Mouse (Mus musculus) cortical plate, adult 2 months (tissue): ENCODE measurements around the gene Dse. TPM values are rescaled to one million over a fixed set of nuclear protein-coding genes. Genes with fewer than 3 reads are reported as not detected.
A peak's percentile ranks its signal among the peaks of the same experiment; 100 is the strongest.
"Not testable (repeated sequence)": the region's sequence is repeated elsewhere in the genome, so short reads cannot be mapped to it uniquely, and the experiment has no call there.

ENCODE experiments used
- H3K27ac ChIP-seq: fragments of 200-500 bp; 2 replicates; pipeline ENCODE4 v1.5.1; 2012; ENCODE audit warnings: low read length, control low read depth, inconsistent platforms; ENCODE audit not compliant: insufficient read depth
- H3K4me1 ChIP-seq: fragments of 200-500 bp; 2 replicates; pipeline ENCODE4 v1.6.1; 2011; ENCODE audit warnings: low read length; ENCODE audit not compliant: control insufficient read depth, insufficient read depth
- H3K4me3 ChIP-seq: fragments of 200-500 bp; 2 replicates; pipeline ENCODE4 v1.5.1; 2011; ENCODE audit warnings: mild to moderate bottlenecking, low read length, control low read depth; ENCODE audit not compliant: insufficient read depth
- CTCF ChIP-seq: fragments of 200-500 bp; IDR thresholded peaks from 2 replicates; pipeline ENCODE4 v1.5.1; 2011; ENCODE audit warnings: mild to moderate bottlenecking, control low read depth, low read length; ENCODE audit not compliant: insufficient read depth; ENCODE audit errors: extremely low read depth
- POLR2A ChIP-seq: fragments of 200-500 bp; IDR thresholded peaks from 2 replicates; pipeline ENCODE4 v1.6.1; 2011; ENCODE audit warnings: mild to moderate bottlenecking, low read length, control low read depth; ENCODE audit not compliant: insufficient read depth; ENCODE audit errors: extremely low read depth
- polyA plus RNA-seq: library from polyadenylated mRNA; depleted of rRNA; stranded (reverse); fragments of >200 nt; gene quantifications from 2 replicates; pipeline ENCODE4 v1.2.3, GENCODE M21; 2012; rRNA removed

The Dse gene
- polyA plus RNA-seq, result 2.7 and 2.8 TPM in 2 replicates

GRCm38 (mm10) chr10:34207503-34207850, at the start of gene Dse:
Dse (minus strand) TSS chr10:34207715.
- TF ChIP-seq POLR2A, result no peak
- TF ChIP-seq CTCF, result no peak
- H3K4me1 ChIP-seq, result no peaks in the 10 kb centered on the region; the same call in 1 of the 2 replicates
- peak within 1 kb of the TSS; percentile 63 for H3K4me3 ChIP-seq
- H3K27ac ChIP-seq, result no peak within 1 kb of the TSS

DNA sequence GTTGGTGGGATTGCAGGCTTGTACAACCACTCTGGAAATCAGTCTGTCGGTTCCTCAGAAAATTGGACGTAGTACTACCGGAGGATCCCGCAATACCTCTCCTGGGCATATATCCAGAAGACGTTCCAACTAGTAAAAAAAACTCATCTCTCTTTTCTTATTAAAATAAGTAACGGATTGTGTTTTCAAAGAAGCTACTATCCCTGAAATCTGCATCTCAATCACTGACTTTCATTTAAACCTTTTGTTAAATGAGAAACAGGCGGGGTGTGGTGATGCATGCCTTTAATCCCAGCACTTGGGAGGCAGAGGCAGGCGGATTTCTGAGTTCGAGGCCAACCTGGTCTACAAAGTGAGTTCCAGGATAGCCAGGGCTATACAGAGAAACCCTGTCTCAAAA, 45.3 kb upstream of the Dse start:
- not testable (repeated sequence) for H3K4me3 ChIP-seq, H3K27ac ChIP-seq, H3K4me1 ChIP-seq

GRCm38 (mm10) chr10:34249594-34249993, 42.1 kb upstream of the Dse start:
- TF ChIP-seq POLR2A, result no peak
- Histone ChIP-seq H3K27ac (no peak overlapping the region), H3K4me3 (no peak overlapping the region), H3K4me1 (no peaks in the 10 kb centered on the region)

DNA sequence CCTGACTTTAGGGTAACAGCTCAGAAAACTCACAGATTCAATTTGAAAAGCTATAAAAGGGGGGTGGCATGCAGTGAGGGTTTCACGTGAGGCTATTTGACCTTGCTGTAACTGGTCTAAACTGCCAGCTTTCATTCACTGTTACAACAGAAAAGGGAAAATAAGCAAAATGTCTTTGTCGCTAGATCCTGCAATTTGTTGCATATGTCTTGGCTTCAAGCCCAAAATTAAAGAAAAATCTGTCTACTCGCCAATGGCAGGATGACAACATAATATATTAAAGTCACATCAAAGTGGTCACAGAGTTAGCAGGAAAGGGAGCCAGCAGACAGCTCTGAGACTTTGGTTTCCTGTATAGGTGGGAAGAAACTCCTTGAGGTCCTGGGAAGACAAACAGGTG, 40.2 kb upstream of the Dse start:
- no peaks in the 10 kb centered on the region for H3K4me1 ChIP-seq
- TF ChIP-seq CTCF (no peak), POLR2A (no peak)
- no peak overlapping the region for H3K27ac ChIP-seq
- H3K4me3 ChIP-seq, result no peak overlapping the region

GRCm38 (mm10) chr10:34246106-34246505, 38.6 kb upstream of the Dse start:
- Histone ChIP-seq H3K4me3 (no peak overlapping the region), H3K4me1 (no peaks in the 10 kb centered on the region), H3K27ac (no peak overlapping the region)
- TF ChIP-seq POLR2A (no peak), CTCF (no peak)

- no peaks in the 10 kb centered on the region for H3K4me1 ChIP-seq
- no peak for TF ChIP-seq CTCF
- TF ChIP-seq POLR2A, result no peak
- H3K27ac ChIP-seq, result no peak overlapping the region
- H3K4me3 ChIP-seq, result no peak overlapping the region
These were observed 37.2 kb upstream of the Dse start for GRCm38 (mm10) chr10:34244745-34245144.

DNA sequence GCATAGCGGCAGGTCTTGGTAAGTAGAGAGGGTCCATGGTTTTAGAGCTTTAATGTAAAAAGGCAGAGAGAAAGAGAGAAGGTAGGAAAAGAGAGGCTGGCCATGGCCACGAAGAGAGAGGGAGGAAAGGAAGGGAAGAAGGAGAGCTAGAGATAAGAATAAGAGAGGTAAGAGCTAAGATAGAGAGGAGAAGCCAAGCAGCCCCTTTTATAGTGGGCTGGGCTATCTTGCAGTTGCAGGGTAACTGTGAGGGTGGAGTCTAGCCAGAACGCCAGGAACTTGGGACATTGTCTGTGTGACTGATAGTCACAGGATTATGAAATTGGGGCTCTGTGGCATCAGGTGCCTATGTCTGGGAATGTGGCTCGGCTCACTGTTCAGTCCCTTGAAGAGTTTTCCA, 31.0 kb upstream of the Dse start:
- Histone ChIP-seq H3K4me1 (no peaks in the 10 kb centered on the region), H3K4me3 (no peak overlapping the region), H3K27ac (no peak overlapping the region)
- TF ChIP-seq POLR2A (no peak), CTCF (no peak)

GRCm38 (mm10) chr10:34236569-34236968, 29.1 kb upstream of the Dse start:
- Histone ChIP-seq H3K27ac (no peak overlapping the region), H3K4me1 (no peaks in the 10 kb centered on the region), H3K4me3 (no peak overlapping the region)
- no peak for TF ChIP-seq CTCF
- no peak for TF ChIP-seq POLR2A

- Histone ChIP-seq H3K27ac (no peak overlapping the region), H3K4me1 (no peaks in the 10 kb centered on the region), H3K4me3 (no peak overlapping the region)
- TF ChIP-seq CTCF (no peak), POLR2A (no peak)
These were observed 27.9 kb upstream of the Dse start for GRCm38 (mm10) chr10:34235384-34235783.

DNA sequence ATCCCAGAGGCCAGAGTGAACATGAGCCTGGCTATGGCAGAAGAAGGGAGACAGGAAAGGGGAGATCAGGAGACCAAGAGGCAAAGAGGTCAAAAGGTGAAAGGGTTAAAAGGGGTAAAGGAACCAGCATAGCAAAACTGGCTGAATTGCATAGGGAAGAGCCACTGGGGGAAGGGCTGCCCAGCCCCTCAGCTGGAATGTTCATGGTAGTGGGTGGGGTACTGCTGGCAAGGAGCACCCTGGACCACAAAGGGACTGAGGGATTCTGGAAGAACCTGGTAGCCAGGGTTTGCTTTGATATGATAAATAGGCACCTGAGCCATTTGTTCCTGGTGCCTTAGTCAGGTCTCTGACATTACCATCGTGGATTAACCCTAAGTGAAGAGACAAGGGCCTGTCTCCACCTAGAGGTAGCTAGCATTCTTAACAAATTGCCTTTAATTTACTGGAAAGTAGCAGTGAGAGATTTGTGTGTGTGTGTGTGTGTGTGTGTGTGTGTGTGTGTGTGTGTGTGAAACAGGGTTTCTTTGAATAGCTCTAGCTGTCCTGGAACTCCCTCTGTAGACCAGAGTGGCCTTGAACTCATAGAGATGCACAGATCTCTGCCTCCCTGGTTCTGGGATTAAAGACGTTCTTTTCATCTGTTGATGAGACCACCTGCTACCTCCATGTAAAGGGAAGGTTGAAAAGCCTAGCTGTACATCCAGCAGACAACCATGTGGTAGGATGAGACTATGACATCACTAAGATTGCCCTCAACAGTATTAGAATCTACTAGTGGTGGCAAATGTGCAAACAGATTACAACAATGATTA, 26.6 kb upstream of the Dse start:
- Histone ChIP-seq H3K4me3 (no peak overlapping the region), H3K27ac (no peak overlapping the region)
- TF ChIP-seq POLR2A, result no peak
- 0 out of 2 replicates have a peak, but pooled peaks have one; percentile 17 for TF ChIP-seq CTCF

DNA sequence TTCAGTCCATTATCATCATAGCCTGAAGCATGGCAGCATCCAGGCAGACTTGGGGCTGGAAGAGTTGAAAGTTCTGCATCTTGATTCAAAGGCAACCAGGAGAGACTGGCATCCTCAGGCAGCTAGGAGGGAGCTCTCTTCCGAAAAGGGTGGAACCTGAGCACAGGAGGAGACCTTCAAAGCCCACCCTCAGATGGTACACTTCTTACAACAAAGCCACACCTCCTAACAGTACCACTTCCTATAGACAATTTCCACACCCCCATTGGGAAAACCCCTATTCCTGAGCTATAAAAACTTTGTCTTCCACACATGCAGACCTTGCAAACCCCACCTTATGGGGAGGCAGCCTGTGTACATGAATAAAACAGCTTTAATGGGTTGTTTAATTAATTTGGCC, 25.9 kb upstream of the Dse start:
- TF ChIP-seq CTCF, result no peak
- TF ChIP-seq POLR2A, result no peak
- no peak overlapping the region for H3K4me3 ChIP-seq
- H3K4me1 ChIP-seq, result no peaks in the 10 kb centered on the region
- no peak overlapping the region for H3K27ac ChIP-seq

More for the DNA sequence above, 26.6 kb upstream of the Dse start:
- H3K4me1 ChIP-seq, result no peaks in the 10 kb centered on the region

DNA sequence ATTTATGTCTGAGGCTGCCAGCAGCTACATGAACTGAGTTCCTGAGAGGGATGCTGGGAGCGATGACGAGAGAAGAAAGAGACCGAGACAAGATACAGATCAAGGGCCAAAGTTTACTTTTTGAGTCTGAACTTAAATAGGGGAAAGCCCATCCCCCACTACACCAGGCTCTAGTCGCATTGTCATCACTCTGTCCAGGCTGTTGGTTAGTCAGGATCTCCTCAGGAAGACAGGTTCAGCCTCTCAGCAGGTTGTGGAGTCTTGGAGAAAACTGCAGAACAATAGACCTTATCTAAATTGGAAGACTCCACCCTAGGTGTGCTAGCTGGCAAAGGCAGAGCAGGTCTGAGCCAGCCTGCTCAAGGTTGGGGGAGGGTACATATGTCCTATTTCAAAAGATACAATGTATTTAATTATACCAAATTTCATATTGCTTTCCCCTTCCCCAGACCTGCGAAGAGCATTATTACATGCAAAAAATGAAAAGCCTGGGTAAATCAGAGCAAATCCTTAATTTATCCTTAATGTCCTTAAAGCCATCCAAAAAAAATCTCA, 22.7 kb upstream of the Dse start:
- no peaks in the 10 kb centered on the region for H3K4me1 ChIP-seq
- no peak overlapping the region for H3K27ac ChIP-seq
- TF ChIP-seq POLR2A (no peak), CTCF (no peak)
- no peak overlapping the region for H3K4me3 ChIP-seq
